Mouse (Mus musculus) erythroblast, adult 5-6 weeks (primary cell): ENCODE results near the gene Cadps2. TPM values are rescaled to one million over a fixed set of nuclear protein-coding genes. Genes with fewer than 3 reads are reported as not detected.

ENCODE experiments used
- ATAC-seq: replicated peaks from 2 replicates; pipeline ENCODE4 v1.8.0; 2016; ENCODE audit warnings: moderate number of reproducible peaks, mild to moderate bottlenecking, moderate TSS enrichment, inconsistent platforms; ENCODE audit not compliant: poor library complexity, low FRiP score, severe bottlenecking
- total RNA-seq, 2 experiments: library from RNA; stranded (forward) in 1 of 2; stranded (reverse) in 1 of 2; fragments of 150-400 nt in 1 of 2; fragments of 200-764, 138-1000 nt in 1 of 2; gene quantifications; 2 replicates each; pipeline versions ENCODE4 v1.2.3 to v1.2.4; 2015 to 2017; ENCODE audit warnings: low replicate concordance in 2 of 2

Gene Cadps2
- total RNA-seq, 2 experiments from 2014 or later: not detected

DNA sequence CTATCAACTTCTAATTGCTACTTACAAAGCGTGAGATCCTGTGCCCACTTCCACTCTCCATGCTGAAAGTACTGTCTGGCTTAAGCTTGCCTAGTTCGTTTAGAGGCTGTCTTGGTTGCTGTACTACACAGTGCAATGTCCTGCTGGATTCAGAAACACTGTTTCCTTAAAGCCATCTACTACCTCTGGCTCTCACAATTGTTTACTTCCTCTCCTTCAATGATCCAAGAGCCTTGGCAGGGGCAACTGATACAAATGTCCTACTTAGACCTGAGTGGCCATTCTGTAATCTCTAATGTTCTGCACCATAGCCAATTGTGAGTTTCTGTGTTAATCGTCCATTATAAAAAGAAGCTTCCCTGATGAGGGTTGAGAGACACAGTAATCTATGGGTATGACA lies 47.4 kb downstream of the Cadps2 start:
- no peak for ATAC-seq

DNA sequence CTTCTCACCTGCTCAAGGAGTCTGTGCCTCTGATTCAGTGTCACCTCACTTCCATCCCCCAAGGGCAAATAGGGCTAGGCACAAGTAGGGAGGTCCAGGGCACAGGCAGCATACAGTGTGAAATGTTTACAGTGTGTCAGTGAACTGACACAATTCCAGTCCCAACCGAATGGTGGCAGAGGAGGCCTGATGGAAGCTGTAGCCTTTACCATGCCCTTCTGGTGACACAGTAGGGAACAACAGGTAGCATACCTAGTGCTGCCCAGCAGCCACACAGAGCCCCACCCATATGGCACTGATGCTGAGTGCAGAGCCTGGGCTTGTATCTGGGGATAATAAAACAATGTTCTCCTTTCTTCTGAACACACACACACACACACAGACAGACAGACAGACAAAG lies 61.6 kb downstream of the Cadps2 start:
- ATAC-seq: no peak

DNA sequence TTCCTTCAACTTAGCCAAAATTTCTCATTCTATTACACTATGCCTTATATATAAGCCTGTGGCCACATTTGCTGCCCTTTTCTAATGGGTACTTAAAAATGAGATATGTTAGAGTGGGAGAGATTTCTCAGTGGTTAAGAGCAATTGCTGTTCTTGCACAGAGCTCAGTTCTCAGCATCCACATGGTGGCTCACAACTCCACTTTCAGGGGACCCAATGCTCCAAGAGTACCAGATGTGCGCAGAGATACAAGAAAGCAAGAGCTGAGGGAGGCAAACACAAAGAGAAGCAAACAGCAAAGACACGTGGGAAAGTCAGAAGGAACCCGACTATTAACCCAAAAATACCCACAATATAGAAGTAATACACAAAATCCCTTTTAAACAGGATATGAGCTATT lies 77.0 kb downstream of the Cadps2 start:
- no peak for ATAC-seq

DNA sequence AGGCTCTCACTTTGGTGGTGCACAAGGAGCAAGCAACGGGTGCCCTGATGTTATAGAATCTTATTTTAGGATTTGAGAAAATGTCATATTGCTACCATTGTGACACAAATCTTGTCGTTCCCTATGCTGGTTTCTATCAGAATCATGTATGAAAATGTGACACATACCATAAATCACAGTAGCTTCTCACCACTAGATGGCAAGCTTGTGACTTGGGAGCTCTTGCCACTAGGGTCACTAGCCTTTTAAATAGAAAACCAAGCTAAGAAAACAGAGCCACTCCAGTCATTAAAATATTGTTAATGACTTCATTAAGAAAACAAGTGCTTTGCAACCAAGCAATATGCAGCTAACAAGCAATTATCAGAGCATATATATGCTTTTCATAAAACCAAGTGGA lies 81.0 kb downstream of the Cadps2 start:
- no peak for ATAC-seq

DNA sequence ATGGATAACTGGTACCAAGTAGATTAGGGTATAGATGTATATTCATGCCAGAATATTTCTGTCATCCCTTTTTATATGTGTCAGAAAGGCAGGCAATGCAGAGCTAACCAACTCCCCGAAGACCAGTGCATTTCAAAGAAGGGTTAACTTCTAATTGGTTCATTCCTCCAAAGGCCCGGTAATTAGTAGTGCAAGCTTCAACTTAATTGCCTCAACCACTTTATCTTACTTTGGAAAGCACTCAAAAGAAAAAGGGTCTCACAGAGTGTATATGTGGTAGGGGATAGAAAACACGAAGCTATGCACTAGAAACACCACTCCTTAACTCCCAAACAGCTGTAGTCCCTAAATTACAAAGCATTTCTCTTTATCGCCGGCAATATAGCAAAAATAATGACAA lies 90.4 kb downstream of the Cadps2 start:
- no peak for ATAC-seq

DNA sequence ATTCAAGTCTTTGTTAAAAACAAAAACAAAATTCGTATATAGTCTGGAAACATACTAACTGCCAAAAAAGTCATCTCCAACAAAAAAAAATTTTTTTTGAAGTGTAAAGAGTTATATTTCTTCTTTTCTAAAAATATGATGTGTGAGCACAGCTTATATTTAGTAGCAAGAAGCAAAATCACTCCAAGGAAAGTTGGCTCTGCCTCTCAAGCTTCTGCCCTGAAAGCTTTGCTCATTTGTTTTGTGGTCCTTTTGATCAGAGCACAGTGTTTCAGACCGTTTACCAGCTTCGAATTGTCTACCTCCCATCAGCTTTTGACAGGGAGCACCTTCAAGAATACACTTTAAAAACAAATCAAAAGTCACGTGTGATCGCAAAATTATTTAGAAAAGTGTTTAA lies 99.2 kb downstream of the Cadps2 start:
- no peak for ATAC-seq

DNA sequence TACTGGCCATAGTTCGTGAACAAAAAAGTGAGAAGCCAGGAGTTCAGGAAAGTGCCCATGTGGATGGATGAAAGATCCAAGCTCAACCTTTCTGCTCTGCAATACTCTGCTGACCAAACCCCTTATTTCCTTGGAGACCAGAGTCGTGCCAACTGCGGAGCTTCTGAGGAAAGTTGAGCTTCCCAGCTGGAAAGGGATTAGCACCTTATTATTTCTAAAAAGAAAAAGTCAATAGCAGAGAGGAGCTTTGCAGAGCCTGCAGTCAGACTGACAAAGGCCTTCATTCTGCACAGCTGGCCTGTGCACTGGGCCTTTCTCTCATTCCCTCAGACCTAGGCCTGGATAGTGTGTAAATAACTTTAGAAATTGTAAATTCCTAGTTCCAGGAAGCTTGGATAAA lies 106.5 kb downstream of the Cadps2 start:
- ATAC-seq: no peak

DNA sequence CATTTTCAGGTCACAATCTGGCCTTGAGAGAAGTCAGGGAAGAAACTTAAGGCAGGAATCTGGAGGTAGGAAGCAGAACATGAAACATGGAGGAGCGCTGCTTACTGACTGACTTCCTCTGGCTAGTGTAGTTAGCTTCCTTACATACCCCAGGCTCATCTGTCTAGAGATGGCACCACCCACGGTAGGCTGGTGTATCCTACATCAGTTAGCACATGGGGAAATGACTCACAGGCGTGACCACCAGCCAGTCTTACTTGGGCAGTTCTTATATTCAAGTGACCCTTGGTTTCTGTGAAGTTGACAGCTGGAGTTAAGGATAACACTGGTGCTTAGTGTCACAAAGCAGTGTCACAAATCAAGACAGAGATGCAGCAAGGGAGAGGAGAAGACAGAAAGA lies 110.6 kb downstream of the Cadps2 start:
- no peak for ATAC-seq

DNA sequence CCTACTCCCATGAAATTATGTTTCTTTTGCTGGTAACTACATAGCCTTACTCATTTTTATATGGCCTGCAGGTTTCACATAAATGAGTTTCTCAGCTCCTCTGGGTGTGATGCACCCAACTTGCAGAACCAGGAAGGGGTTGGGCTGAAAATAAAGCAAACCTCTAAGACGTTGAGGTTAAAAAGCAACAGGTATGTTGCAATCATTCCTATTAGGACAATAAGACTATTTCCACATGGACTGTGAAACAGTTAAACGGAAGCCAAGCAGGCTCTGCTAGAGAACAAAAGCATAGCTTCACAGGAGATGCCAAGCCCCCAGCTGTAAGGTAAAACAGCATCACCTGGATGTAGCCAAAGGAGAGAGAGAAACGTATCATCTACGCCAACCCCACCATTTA lies 115.5 kb downstream of the Cadps2 start:
- ATAC-seq: no peak

DNA sequence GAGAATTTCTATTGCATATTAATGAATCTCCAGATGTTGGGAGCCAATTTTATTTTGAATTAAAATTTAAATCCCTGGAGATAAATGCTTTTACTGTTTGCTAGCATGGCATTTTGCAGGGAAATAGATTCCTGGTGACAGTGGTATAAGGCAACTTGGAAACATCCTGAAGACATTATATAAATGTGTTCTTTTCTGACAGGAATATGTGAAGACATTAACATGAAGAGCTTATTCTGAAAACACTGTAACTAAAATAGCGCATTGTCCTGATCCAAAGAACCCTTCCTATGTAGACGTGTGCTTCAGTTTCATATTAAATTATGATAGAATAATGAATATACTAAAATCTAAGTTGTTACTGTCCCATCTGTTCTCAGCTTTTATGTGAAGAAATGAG lies 118.8 kb downstream of the Cadps2 start:
- no peak for ATAC-seq

DNA sequence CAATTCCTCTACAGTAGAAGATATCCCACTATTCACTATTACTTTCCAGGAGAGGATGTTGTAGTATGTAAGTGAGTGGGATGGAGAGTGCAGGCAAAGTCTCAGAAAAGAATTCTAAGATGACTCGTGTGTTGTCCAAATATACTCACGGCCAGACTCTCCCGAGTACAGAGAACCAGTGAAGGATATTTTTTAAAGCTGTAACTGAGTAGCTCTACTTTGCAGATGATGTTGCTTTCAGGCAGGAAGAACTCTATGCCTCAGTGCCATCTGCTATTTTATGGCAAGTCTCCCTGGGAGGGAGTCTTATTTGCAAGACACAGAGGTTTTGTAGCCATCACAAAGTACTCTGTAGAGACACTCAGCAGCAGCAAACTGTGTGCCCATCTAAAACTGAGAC lies 131.7 kb downstream of the Cadps2 start:
- ATAC-seq: no peak

DNA sequence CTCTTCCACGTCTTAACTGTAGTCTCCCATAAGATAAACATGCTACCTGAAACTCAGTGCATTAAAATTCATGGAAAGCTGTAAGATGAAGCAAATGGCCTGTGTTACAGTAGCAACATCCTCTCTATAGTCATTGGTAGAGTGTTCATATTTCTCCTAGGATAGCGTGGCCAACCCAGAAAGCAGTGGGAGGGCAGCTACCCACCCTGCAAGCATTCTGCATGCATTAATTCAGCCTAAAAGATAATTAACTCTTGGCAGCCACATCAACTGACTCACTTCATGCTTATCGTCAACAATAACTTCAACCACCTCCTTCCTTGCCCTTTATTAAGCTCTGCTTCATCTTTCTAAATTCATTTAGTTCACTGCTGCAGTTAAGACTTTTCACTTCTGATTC lies 138.3 kb downstream of the Cadps2 start:
- ATAC-seq: no peak

DNA sequence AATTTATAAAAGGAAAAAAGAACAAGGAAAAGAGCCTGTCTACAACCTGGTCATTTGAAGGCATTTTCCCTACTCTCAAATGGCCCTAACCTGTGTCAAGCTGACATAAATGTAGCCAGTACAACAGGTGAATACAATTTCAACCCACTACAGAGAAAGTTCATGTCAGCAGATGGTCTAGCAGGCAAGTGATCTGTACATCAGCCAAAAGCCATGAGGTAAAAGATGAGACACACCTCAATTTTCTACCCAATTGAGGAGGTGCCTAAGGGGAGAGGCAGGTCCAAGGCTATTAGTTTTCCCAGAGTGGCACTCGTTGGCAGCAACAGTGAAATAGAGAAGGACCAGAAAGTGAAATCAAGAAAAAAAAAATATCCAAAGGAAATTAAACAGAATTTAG lies 161.0 kb downstream of the Cadps2 start:
- ATAC-seq: no peak

DNA sequence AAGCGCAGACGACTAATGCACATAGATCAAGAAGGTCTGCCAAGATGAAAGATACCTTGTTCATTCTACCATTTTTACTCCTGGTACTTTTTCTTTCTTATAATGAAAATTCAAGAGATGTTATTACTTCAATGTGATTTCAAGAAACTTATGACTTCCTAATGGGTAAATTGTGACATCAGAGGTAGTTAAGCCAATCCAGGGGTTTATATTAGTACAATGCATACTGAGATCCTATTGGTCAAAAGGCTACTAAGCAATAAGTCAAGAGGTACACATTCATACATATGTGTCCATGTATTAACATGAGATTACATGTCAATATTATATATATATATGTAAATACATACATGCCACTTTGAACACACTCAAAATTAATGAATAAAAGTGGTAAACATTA lies 184.2 kb downstream of the Cadps2 start, which contains the start of gene Rnf148:
Gene Rnf148, minus strand, starts transcription at position 101 of the 400 bp plus-strand sequence.
- ATAC-seq: no peak

DNA sequence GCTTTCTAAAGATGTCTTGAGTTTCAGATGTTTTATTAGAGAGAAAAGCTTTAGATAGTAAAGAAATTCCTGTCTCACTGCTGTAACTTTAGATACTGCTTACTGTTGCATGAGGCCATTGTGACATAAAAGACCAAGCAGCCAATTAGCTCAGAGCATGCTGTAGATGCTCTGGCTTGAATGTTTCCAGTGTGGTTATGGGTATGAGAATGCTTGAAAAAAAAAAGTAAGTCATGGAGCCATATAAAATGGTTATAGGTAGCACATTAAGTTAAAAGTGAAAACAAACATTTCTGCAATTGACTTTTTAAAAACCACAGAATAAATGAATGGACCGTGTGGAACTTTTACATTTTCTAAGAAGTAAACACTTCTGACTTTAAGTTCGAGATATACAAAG lies 189.0 kb downstream of the Cadps2 start, which contains the start of gene Rnf133:
Gene Rnf133, minus strand, starts transcription at position 101 of the 400 bp plus-strand sequence.
- no peak for ATAC-seq

DNA sequence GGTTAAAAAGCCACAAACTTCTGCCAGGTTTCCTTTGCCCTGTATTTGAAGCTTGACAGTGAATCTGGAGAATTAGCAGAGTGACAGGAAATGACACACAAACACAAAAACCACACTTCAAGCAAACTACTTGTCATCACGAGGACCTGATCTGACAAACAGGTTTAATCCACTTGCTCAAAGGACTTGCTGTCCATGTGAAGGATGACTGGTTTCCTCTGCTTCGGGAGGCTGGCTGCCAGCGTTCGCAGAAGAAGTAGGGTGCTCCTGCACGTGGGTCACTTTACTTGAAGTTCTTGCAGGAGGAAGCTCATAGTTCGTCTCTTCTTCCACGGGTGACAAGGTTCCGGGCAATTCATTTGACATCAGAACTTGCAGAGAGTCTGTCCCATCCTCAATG lies 190.5 kb downstream of the Cadps2 start:
- ATAC-seq: no peak

DNA sequence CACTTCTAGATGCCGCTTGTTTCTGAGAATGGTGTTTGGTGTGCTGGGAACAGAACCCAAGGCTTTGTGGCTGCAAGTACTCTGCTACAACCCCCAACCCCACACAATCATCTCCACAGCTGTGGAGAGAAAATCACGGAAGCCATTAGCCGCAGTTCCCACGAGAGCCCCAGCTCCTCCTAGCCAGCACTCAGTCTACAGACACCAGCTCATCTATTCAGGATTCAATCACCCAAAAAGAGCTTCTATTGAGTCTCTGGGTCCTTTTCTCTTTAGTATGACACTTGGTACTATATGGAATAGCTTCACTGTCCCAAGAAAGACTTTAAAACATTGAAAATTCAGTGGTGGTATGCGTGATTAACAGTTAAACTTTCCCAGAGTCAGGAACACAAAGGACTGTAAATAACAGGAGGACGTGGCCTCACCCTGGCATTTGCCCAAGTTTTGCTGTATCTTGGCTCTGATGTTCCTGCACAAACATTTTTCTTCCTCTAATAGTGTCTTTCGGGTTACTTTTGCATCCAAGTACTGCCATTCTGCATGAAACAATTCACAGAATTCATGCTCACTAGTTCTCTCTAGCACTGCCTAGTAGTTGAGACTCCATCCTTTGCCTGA lies 191.5 kb downstream of the Cadps2 start:
- ATAC-seq: no peak

DNA sequence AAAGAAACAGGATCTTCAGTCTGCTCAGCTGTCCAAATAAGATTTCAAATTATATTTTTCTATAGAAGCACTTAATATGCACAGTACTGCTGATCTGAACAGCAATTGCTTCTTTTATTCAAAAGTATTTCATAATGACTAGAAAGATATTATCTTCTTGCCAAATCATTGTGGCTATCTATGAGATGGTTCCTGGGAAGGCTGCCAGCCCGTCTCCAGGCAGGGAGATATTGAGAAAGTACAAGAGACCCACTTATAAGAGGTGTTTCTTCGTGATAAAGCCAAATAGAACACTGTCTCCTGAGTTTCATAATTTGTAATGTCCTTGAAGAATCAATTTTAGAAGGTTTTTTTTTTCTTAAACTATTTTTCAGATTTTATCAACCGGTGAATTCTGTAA lies 202.1 kb downstream of the Cadps2 start:
- no peak for ATAC-seq

DNA sequence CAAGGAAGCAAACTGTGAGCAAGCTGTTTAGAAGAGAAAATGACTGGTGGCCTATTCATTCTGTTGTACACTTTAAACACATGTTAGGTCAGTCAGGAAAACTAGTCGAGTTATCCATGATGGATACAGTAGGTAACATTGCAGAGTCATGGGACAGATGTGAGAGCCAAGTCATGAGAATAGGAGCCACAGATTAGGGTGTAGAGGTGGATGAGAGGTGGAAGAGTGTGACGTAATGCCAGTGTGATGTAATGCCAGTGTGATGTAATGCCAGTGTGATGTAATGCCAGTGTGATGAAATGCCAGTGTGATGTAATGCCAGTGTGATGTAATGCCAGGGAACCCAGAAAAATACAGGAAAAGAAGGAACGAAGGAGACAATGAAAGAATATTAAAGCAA lies 204.0 kb downstream of the Cadps2 start:
- no peak for ATAC-seq

DNA sequence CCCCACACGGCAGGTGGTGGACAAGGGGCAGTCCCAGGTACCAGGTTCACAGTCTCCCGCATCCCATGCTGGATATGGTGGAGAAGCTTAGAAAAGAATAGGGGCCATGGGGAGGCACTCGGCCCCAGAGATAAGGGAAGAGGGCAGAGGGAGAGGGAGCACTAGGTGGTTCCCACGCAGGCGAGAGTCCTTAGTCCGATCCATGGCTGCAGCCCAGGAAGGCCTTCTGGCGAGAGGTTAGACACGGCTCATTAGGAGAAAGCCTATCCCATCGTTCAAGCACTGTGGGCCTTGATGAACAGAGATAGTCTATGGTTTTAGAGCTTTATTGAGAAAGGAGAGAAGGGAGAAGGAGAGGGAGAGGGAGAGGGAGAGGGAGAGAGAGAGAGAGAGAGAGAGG lies 205.2 kb downstream of the Cadps2 start:
- no peak for ATAC-seq

DNA sequence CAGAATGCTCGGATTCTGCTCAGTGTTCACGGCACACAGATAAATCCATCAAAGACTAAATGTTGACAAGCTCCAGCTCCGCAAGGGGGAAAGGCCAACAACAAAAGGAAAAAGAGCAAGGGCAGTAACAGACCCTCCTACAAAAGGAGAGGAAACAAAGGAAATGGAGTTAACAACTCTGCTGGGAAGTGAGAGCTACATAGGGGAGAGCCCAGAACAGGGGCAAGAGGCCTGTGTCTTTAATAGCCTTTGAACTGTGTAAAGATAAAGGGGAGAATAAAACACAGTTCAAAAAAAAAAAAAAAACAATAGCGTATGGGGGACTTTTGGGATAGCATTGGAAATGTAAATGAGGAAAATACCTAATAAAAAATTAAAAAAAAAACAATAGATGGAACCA lies 208.8 kb downstream of the Cadps2 start:
- no peak for ATAC-seq

DNA sequence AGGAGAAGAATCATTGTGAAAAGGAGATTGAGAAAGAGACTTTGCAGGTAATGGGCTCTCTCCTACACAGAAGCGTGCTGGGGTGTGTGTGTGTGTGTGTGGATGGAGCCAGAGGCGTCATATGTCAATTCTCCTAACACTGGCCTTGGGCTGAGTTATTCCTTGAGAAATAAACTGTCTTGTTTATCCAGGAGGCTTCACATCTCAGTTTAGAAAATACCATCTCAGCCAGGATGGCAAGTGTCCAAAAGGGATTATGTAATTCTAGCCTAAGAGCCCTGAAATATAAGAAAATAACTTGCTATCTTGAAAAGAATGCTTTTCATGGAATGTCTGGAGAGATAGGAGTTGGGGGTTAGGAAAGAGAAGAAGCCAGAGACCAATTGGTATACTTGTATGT lies 264.1 kb downstream of the Cadps2 start:
- ATAC-seq: no peak
